Mouse (Mus musculus) CH12F3 (cell line): ENCODE results near the gene Tmigd1.

Experiments
- in situ Hi-C: fragments of 300-500 bp; cut with MboI; formaldehyde crosslinking; loops from 2 replicates; pipeline ENCODE4 v1.14.3; 2020; ENCODE audit warnings: low sequenced_read_pairs

Gene Tmigd1

GRCm38 (mm10) chr11:76965703-76966102 is 63.7 kb downstream of the Tmigd1 start:
- in situ Hi-C loops = no loop called here
